Mouse (Mus musculus): ENCODE data around the gene B3galt4. TPM values are rescaled to one million over a fixed set of nuclear protein-coding genes. Genes with fewer than 3 reads are reported as not detected.
A peak's percentile ranks its signal among the peaks of the same experiment; 100 is the strongest.
"Not testable (repeated sequence)": the region's sequence is repeated elsewhere in the genome, so short reads cannot be mapped to it uniquely, and the experiment has no call there.

Gene B3galt4
- polyA plus RNA-seq, 1 experiment from 2014 or later, result 3.8 TPM

DNA sequence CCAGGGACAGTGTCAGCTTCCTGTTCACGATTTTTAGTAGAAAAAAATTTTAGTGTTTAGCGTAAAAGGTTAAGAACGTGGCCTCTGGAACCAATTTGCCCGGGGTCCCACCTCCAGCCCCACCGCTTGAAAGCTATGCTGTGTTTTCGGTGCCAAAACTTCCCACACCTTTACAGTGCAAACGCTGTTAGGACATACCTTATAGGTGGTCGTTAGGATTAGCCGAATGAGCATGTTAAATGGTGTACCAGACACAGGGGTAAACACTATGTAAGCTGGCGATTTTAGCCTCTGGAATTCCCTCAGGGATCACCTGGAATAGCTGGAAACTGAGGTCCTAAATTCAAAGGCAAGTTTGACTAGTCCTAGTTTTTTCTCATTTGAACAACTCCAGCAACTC lies 5.0 kb upstream of the B3galt4 start:
- 6% methylated on average over 10 of the region's 10 CpGs for WGBS
- Histone ChIP-seq H3K9ac (ENCODE audit: low read length) (peak overlapping the region; percentile 87), H3K4me3 (ENCODE audit: control insufficient read depth in 1 of 2, insufficient read depth in 1 of 2, low read depth in 1 of 2, low read length in 2 of 2) (peak overlapping the region; percentile 86 to 90), H3K9me3 (ENCODE audit: control insufficient read depth, low read length) (no peaks in the 10 kb centered on the region), H3K36me3 (ENCODE audit: control insufficient read depth, insufficient read depth, low read length) (peaks cover 67% of the 10 kb centered on the region), H3K4me1 (ENCODE audit: control insufficient read depth in 2 of 2, insufficient read depth in 2 of 2, low read length in 2 of 2) (peaks cover 8 to 39% of the 10 kb centered on the region in 2 experiments), H3K4me2 (ENCODE audit: low read length) (peak overlapping the region; percentile 80), H3K27me3 (ENCODE audit: control insufficient read depth, insufficient read depth, low read length) (no peaks in the 10 kb centered on the region), H3K27ac (replicated peaks in 1 of 2; ENCODE audit: control insufficient read depth in 1 of 2, insufficient read depth in 1 of 2, low read depth in 2 of 2, low read length in 2 of 2) (peak overlapping the region in 1 of 2 experiments; percentile 89; a peak in 2 of 4 replicates)
- no peak for ATAC-seq (ENCODE audit: insufficient number of reproducible peaks, insufficient read depth, low FRiP score, low read depth)

DNA sequence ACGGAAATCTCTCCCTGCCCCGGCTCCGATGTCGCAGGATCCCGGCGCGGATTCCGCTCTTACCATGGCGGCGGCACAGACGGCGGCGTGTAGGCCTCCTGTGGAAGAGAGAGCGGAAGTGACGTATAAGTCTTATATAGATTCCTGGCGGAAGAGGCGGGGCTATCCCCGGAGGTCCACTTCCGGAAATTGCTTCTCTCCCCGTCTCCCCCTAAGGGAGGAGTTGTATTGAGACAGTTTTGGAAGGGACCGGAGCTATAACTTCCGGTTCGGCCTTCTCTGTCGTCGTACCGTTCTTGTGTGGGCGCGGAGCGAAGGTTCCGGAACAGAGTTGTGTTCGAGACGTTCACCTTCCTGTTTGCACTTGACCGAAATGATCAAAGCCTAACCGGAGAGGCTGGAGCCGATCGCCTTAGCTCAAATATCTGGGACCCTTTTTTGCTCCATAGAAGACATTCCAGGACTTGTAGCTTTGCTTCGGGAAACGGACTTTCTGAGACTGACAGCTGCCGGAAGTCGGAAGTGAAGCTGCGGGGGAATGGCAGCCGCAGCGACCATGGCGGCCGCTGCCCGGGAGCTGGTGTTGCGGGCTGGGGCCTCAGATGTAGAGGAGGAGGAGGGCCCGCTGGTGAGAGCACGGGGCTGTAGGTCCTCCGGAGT lies 4.4 kb upstream of the B3galt4 start, which contains the start of the genes Vps52 and Rps18:
Vps52 (plus strand) TSS at position 258 of the 660 bp plus-strand sequence.
Rps18 (minus strand) TSS at position 447 of the 660 bp plus-strand sequence.
- under 1% methylated on average over 50 of the region's 50 CpGs for WGBS
- Histone ChIP-seq H3K9ac (ENCODE audit: low read length) (peak within 1 kb of the TSS; percentile 99), H3K27ac (replicated peaks in 1 of 2; ENCODE audit: control insufficient read depth in 1 of 2, insufficient read depth in 1 of 2, low read depth in 2 of 2, low read length in 2 of 2) (peak within 1 kb of the TSS; percentile 89 to 93), H3K36me3 (ENCODE audit: control insufficient read depth, insufficient read depth, low read length) (peaks cover 60% of the 10 kb centered on the region), H3K4me2 (ENCODE audit: low read length) (peak within 1 kb of the TSS; percentile 80), H3K4me3 (ENCODE audit: control insufficient read depth in 1 of 2, insufficient read depth in 1 of 2, low read depth in 1 of 2, low read length in 2 of 2) (peak within 1 kb of the TSS; percentile 86 to 90), H3K27me3 (ENCODE audit: control insufficient read depth, insufficient read depth, low read length) (no peaks in the 10 kb centered on the region), H3K9me3 (ENCODE audit: control insufficient read depth, low read length) (no peaks in the 10 kb centered on the region), H3K4me1 (ENCODE audit: control insufficient read depth in 2 of 2, insufficient read depth in 2 of 2, low read length in 2 of 2) (peaks cover 13 to 42% of the 10 kb centered on the region in 2 experiments)
- ATAC-seq (ENCODE audit: insufficient number of reproducible peaks, insufficient read depth, low FRiP score, low read depth), result peak; percentile 80

DNA sequence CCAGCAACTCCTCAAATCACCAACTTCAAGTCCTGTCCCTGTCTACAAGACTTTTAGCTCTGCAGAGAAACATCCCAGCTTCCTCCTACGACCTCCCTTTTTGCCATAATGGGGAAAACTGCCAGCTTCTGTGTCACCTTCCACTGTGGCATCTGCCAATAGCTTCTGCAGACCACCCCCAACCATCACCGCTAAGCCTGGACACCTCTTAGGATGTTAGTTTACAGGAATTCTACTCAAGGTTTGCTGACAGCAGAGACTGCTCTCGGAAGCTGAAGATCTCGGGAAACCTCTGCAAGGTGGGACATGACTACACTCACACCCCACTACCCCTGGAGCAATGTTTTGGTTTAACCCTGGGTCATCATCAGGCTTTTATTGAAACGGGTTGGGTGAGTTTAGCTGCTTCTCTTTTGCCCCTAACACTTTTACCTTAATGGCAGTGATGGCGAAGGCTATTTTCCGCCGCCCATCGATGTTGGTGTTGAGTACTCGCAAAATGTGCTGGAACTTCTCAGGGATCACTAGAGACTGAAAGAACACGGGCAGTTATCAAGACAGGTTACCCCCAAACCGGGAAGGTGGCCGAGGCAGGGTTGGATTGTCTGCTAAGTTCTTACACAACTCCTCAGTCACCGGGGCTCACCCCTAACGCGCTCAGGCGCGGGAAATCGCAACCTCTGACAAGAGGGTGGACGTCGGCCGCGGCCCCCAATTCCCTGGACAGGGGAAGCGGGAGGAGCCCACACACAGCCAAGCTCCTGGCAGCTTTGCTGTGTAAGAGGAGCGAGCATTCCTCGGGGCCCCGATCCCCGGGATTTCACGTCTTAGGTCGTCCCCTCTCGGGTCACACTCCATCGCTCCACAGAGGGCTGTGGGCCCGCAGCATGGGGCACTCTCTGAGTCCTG lies 3.6 kb upstream of the B3galt4 start:
- ATAC-seq (ENCODE audit: insufficient number of reproducible peaks, insufficient read depth, low FRiP score, low read depth), result peak; percentile 12; the same call in 1 of the 2 replicates
- Histone ChIP-seq H3K9me3 (ENCODE audit: control insufficient read depth, low read length) (no peaks in the 10 kb centered on the region), H3K4me3 (ENCODE audit: control insufficient read depth in 1 of 2, insufficient read depth in 1 of 2, low read depth in 1 of 2, low read length in 2 of 2) (peak overlapping the region; percentile 61 to 90), H3K36me3 (ENCODE audit: control insufficient read depth, insufficient read depth, low read length) (peaks cover 58% of the 10 kb centered on the region), H3K4me1 (ENCODE audit: control insufficient read depth in 2 of 2, insufficient read depth in 2 of 2, low read length in 2 of 2) (peaks cover 19 to 50% of the 10 kb centered on the region in 2 experiments), H3K4me2 (ENCODE audit: low read length) (peak overlapping the region; percentile 80), H3K27me3 (ENCODE audit: control insufficient read depth, insufficient read depth, low read length) (no peaks in the 10 kb centered on the region), H3K27ac (replicated peaks in 1 of 2; ENCODE audit: control insufficient read depth in 1 of 2, insufficient read depth in 1 of 2, low read depth in 2 of 2, low read length in 2 of 2) (peak overlapping the region; percentile 81 to 89), H3K9ac (ENCODE audit: low read length) (peak overlapping the region; percentile 99)
- WGBS, result under 1% methylated on average over 33 of the region's 33 CpGs

DNA sequence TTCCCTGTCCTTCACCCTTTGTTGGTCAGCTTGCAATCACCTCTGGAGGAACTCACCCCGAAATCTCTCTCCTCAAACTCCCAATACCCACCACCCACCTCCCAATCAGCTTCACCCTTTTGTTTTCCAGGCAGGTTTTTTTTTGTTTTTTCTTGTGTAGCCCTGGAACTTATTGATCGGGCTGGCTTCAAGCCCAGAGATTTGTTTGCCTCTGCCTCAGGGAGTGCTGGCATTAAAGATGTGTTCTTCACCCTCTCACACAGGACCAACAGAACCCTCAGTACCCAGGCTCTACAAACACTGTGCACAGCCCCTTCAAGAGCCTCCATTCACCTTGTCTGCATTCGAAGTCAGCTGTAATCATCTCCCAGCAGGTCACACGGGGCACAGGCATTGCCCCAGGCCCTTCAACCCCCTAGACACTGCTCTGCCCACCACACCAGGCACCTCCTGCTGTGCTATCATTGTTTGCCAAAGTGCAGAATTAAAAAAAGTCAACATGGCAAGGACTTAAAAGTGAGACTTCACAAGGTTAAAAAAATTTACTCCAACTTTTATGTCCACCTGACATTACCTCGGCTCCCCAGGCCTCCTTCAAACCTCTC lies 2.8 kb upstream of the B3galt4 start:
- H3K9me3 ChIP-seq (ENCODE audit: control insufficient read depth, low read length), result no peaks in the 10 kb centered on the region
- H3K9ac ChIP-seq (ENCODE audit: low read length), result peak overlapping the region; percentile 99
- H3K27me3 ChIP-seq (ENCODE audit: control insufficient read depth, insufficient read depth, low read length), result no peaks in the 10 kb centered on the region
- ATAC-seq (ENCODE audit: insufficient number of reproducible peaks, insufficient read depth, low FRiP score, low read depth), result no peak
- 0 out of 4 replicates have a peak overlapping the region, but pooled peaks of 1 of the 2 experiments have one; percentile 89 for H3K27ac ChIP-seq (replicated peaks in 1 of 2; ENCODE audit: control insufficient read depth in 1 of 2, insufficient read depth in 1 of 2, low read depth in 2 of 2, low read length in 2 of 2)
- H3K4me3 ChIP-seq (ENCODE audit: control insufficient read depth in 1 of 2, insufficient read depth in 1 of 2, low read depth in 1 of 2, low read length in 2 of 2), result peak overlapping the region; percentile 61 to 90
- WGBS, result 45% methylated on average over 5 of the region's 5 CpGs
- peaks cover 58% of the 10 kb centered on the region for H3K36me3 ChIP-seq (ENCODE audit: control insufficient read depth, insufficient read depth, low read length)
- H3K4me2 ChIP-seq (ENCODE audit: low read length), result peak overlapping the region; percentile 80
- peaks cover 21 to 50% of the 10 kb centered on the region in 2 experiments for H3K4me1 ChIP-seq (ENCODE audit: control insufficient read depth in 2 of 2, insufficient read depth in 2 of 2, low read length in 2 of 2)

- Histone ChIP-seq H3K27me3 (ENCODE audit: control insufficient read depth, insufficient read depth, low read length) (no peaks in the 10 kb centered on the region), H3K9me3 (ENCODE audit: control insufficient read depth, low read length) (no peaks in the 10 kb centered on the region), H3K4me1 (ENCODE audit: control insufficient read depth in 2 of 2, insufficient read depth in 2 of 2, low read length in 2 of 2) (peaks cover 21 to 50% of the 10 kb centered on the region in 2 experiments), H3K4me3 (ENCODE audit: control insufficient read depth in 1 of 2, insufficient read depth in 1 of 2, low read depth in 1 of 2, low read length in 2 of 2) (no peak overlapping the region), H3K27ac (replicated peaks in 1 of 2; ENCODE audit: control insufficient read depth in 1 of 2, insufficient read depth in 1 of 2, low read depth in 2 of 2, low read length in 2 of 2) (no peak overlapping the region), H3K36me3 (ENCODE audit: control insufficient read depth, insufficient read depth, low read length) (peaks cover 55% of the 10 kb centered on the region), H3K4me2 (ENCODE audit: low read length) (0 out of 2 replicates have a peak overlapping the region, but pooled peaks have one; percentile 80), H3K9ac (ENCODE audit: low read length) (peak overlapping the region; percentile 99)
- WGBS, result 87% methylated on average over 3 of the region's 3 CpGs
- ATAC-seq (ENCODE audit: insufficient number of reproducible peaks, insufficient read depth, low FRiP score, low read depth), result no peak
Measured at GRCm38 (mm10) chr17:33953310-33953709, 2.0 kb upstream of the B3galt4 start.

- Histone ChIP-seq H3K4me1 (ENCODE audit: control insufficient read depth in 2 of 2, insufficient read depth in 2 of 2, low read length in 2 of 2) (peaks cover 21 to 50% of the 10 kb centered on the region in 2 experiments), H3K4me3 (ENCODE audit: control insufficient read depth in 1 of 2, insufficient read depth in 1 of 2, low read depth in 1 of 2, low read length in 2 of 2) (no peak overlapping the region), H3K27ac (replicated peaks in 1 of 2; ENCODE audit: control insufficient read depth in 1 of 2, insufficient read depth in 1 of 2, low read depth in 2 of 2, low read length in 2 of 2) (no peak overlapping the region), H3K36me3 (ENCODE audit: control insufficient read depth, insufficient read depth, low read length) (peaks cover 55% of the 10 kb centered on the region), H3K4me2 (ENCODE audit: low read length) (no peak overlapping the region), H3K9me3 (ENCODE audit: control insufficient read depth, low read length) (no peaks in the 10 kb centered on the region), H3K27me3 (ENCODE audit: control insufficient read depth, insufficient read depth, low read length) (no peaks in the 10 kb centered on the region), H3K9ac (ENCODE audit: low read length) (peak overlapping the region; percentile 99)
- ATAC-seq (ENCODE audit: insufficient number of reproducible peaks, insufficient read depth, low FRiP score, low read depth), result no peak
- 82% methylated on average over 4 of the region's 4 CpGs for whole genome bisulfite sequencing
Measured at GRCm38 (mm10) chr17:33952879-33953278, 1.6 kb upstream of the B3galt4 start.

GRCm38 (mm10) chr17:33952015-33952414 lies 727 bp upstream of the B3galt4 start:
- ATAC-seq (ENCODE audit: insufficient number of reproducible peaks, insufficient read depth, low FRiP score, low read depth); H3K9me3 ChIP-seq (ENCODE audit: control insufficient read depth, low read length); H3K27me3 ChIP-seq (ENCODE audit: control insufficient read depth, insufficient read depth, low read length); H3K27ac ChIP-seq (replicated peaks in 1 of 2; ENCODE audit: control insufficient read depth in 1 of 2, insufficient read depth in 1 of 2, low read depth in 2 of 2, low read length in 2 of 2): not testable (repeated sequence)
- Histone ChIP-seq H3K4me2 (ENCODE audit: low read length) (peak overlapping the region; percentile 97), H3K4me1 (ENCODE audit: control insufficient read depth in 2 of 2, insufficient read depth in 2 of 2, low read length in 2 of 2) (peaks cover 21 to 50% of the 10 kb centered on the region in 2 experiments), H3K9ac (ENCODE audit: low read length) (peak overlapping the region; percentile 78), H3K36me3 (ENCODE audit: control insufficient read depth, insufficient read depth, low read length) (peaks cover 57% of the 10 kb centered on the region), H3K4me3 (ENCODE audit: control insufficient read depth in 1 of 2, insufficient read depth in 1 of 2, low read depth in 1 of 2, low read length in 2 of 2) (peak overlapping the region in 1 of 2 experiments; percentile 56; a peak in 1 of 4 replicates)
- WGBS, result 74% methylated on average over 13 of the region's 13 CpGs
